ENCODE assay signal across 19 mouse cellular contexts in the genomic region with DNA sequence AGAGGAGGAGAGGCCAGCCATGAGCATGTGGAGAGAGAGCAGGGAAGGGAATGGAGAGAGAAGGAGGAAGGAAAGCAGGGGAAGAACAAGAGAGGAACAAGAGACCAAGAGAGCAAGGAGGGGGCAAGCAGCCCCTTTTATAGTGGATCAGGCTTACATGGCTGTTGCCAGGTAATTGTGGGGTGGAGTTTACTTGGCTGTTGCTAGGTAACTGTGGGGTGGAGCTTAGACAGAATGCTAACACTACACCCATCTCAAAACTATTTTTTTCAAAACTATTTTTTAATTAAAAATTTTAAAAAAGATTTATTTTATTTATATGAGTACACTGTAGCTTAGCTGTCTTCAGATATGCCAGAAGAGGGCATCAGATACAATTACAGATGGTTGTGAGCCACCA.
"Had no signal": no experiment of that assay in that cellular context is flagged by ENCODE, and none has a peak within 500 bp of the region (broad histone marks: within the 10 kb centered on the region; RNA-seq: fewer than 3 reads in every experiment).

No protein-coding gene starts in this region.

- H3K4me1 ChIP-seq: midbrain, embryonic 10.5 days; midbrain, embryonic 12.5 days; neural tube, embryonic 13.5 days; neural tube, embryonic 15.5 days had no signal

- H3K36me3 ChIP-seq: midbrain, embryonic 10.5 days; midbrain, embryonic 12.5 days; neural tube, embryonic 13.5 days; neural tube, embryonic 15.5 days had no signal

- ATAC-seq: midbrain, embryonic 16.5 days had no signal

- DNase-seq: lung, adult 18-20 months; lung, embryonic 14.5 days; lung, postnatal 10 days; lung, postnatal 4 days; midbrain, embryonic 14.5 days; retina, postnatal 1 day; right cerebral cortex, adult 18-20 months; right cerebral cortex, postnatal 25 days; right cerebral cortex, postnatal 4 days; spleen, adult 18-20 months; thymus, adult 18-20 months; thymus, postnatal 25 days; thymus, postnatal 4 days had no signal

- H3K9me3 ChIP-seq: midbrain, embryonic 10.5 days; midbrain, embryonic 12.5 days; neural tube, embryonic 13.5 days; neural tube, embryonic 15.5 days had no signal

- H3K4me3 ChIP-seq: midbrain, embryonic 10.5 days; midbrain, embryonic 12.5 days; myocyte; neural tube, embryonic 13.5 days; neural tube, embryonic 15.5 days had no signal

- H3K27me3 ChIP-seq: midbrain, embryonic 12.5 days; neural tube, embryonic 13.5 days; neural tube, embryonic 15.5 days had no signal

- H3K9ac ChIP-seq: lung, embryonic 14.5 days; midbrain, embryonic 12.5 days; neural tube, embryonic 13.5 days; neural tube, embryonic 15.5 days had no signal

- H3K4me2 ChIP-seq: lung, embryonic 14.5 days; midbrain, embryonic 12.5 days; neural tube, embryonic 13.5 days; neural tube, embryonic 15.5 days had no signal

- H3K27ac ChIP-seq: midbrain, embryonic 10.5 days; midbrain, embryonic 12.5 days; neural tube, embryonic 13.5 days; neural tube, embryonic 15.5 days had no signal
